Mouse (Mus musculus) brain, adult 2 months (tissue): ENCODE data around the gene Ciz1.
"Not testable (repeated sequence)": the region's sequence is repeated elsewhere in the genome, so short reads cannot be mapped to it uniquely, and the experiment has no call there.

Experiments
- DNase-seq: peaks from one replicate; pipeline ENCODE4 v3.0.0; 2011; ENCODE audit warnings: low read depth, low spot score

Gene Ciz1

DNA sequence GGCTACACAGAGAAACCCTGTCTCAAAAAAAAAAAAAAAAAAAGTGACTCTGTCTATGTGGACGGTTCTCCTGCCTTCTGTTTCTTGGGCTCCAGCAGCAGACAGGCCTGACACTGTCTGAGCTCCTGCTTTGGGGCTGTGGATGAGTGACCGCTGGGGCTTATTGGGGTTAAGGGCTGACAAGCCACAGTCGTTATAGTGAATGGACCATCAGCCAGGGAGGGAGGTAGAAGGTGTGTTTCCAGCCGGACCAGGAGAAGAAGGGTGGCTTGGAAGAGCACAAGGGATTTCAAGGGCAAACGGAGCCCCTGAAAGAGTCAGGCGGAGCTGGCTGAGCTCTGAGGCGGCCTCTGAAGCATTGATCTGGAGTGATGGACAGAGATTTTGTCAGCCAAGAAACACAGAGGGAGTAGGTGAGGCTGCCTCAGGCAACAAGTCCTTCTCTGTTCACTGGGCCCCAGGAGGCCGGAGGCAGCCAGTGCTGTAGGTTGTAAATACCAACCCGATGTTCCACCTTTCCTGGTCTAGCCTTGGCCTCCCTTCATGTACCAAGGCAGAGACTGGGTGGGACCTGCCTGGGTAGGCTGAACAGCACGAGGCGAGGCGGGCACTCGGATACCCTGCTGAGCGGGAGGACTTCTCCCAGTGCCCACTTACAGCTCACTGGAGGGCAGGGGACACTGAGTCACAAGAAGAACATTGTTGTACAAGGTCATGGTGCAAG, 7.4 kb upstream of the Ciz1 start:
- peak; percentile 37 for DNase-seq

DNA sequence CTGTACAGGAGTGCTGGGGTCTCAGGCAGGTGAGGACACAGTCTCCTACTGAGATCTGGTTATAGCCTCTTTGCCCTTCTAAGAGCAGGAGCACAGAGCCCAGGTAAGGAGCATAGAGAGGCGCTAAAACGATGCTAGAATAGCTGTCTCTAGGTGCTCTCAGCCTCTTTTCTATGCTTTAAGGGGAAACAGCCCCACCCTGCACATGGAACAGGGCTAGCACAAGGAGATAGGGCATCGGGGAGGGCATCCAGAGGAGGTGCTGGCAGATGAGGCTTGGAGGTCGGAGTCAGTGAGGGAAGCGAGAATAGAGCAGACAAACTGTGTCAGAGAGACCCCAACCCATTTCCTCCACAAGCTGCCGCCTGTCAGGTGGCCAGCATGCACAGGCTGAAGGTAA, 5.1 kb upstream of the Ciz1 start:
- no peak for DNase-seq

DNA sequence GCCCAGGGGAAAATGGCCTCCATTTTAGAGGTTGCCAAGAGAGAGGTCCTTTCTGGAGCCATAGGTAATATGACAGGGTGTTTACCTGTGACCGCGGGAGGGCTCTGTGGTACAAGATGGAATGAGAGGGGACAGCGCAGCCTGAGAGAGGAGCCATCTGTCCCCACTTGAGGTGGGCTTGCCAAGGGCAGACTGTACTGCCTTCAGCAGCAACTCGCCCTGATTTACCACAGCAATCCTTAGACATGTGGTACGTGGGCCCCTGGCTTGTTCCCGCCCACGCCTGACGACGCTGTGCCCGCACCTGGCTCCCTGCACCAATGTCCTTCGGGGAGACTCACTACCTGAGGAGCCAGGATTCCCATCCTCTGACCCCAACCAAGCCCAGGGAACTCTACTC, 3.8 kb upstream of the Ciz1 start:
- peak; percentile 91 for DNase-seq

DNA sequence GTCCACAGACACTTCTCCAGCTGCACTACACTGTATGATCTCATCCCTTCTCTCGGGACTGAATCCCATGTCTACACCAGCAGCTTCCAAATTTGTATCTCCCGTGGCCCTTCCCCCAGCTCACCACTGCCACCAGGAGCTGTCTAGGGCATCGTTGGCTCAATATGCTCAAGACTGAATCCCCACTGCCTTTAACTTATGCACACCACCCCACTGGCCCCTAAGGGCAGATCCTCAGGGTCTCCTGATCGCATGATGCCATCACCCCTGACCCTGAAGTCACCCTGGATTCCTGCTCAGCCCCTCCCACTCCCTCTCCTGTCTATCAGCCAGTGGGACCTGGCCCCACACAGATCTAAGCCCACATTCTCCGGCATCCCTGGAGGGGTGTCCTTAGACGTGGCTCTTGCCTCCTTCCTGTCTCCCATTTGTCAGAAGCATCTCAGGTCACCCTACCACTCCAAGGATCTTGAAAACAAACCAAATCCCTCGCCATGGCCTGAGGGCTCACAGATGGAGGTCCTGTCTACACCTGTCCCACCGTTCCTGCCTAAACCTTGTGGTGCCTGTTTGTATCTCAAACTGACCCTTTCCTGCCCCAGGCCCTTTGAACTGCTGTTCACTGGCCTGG, 2.4 kb upstream of the Ciz1 start:
- peak; percentile 85 for DNase-seq

DNA sequence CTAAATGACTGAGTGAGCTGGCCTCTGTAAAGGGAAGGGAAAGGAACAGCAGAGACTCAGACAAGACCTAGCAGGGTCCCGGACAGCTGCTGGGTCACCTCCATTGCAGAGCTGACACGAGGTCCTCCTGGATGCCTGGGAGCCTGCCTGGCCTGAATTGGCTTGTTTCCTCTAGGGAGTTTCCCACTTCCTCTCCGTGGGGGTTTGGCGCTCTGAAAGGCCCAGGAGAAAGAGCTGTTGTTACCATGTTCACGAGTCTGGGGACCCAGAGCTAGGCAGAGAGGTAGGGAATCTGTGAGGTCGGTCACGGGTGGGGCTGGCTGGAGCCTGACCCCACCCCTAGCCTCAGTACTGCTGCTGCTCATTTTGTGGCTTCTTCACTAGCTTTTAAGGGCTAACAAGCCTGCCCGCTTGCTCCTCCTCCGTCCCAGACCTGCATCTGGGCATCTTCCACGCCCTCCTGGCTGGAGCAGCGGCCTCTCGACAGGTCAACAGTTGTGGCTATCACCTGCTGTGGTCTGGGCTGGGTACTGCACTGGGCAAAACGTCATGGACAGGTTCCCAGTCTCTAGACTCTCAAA, 1.6 kb upstream of the Ciz1 start:
- peak; percentile 64 for DNase-seq

DNA sequence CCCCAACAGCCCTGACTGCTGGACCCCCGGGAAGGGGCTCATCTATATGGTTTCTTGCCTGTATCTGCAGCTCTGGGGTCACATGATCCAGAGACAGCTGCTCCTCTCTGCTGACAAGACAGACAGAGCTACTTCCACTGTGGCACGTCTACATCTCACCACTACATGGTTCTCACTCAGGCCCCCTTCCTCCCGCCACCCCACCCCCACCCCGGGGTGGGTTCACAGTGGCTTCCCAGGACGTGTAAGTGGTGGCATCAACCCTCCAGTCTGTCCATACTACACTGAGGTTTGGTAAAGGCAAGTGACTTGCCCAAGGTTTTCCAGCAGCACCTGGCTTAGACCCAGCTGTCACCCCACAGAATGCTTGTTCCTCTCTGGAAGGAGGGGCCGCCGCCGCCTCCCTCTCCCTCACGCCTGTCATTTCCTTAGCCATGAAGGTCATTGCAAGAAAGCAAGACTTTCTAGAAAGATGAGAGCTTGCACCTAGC, 611 bp upstream of the Ciz1 start:
- DNase-seq: peak; percentile 83

DNA sequence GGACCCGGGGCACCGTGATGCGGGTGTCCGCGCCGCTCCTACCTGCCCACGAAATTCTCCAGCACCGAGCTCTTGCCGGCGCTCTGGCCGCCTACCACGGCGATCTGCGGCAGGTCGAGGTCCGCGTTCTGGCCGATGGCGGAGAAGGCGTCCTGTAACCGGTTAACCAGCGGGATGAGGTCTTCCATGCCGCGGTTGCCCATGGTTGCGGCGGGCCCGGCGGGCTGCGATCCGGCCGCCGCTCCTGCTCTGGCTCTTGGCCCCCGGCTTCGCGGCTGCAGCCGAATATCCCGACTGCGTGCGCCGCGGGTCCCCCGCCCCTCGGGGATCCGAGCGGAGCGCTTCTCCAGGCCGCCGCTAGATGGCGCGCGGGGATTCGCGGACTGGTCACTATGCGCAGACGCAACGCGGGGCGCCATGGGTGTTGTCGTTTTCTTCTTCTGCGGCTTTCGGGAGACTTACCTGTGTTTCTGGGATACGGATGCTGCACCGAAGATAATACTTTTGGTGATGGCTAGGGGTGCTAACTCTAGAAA, 948 bp downstream of the Ciz1 start, which contains the start of gene Dnm1:
Gene Dnm1, minus strand, starts transcription at position 332 of the 536 bp plus-strand sequence.
- peak; percentile 95 for DNase-seq

DNA sequence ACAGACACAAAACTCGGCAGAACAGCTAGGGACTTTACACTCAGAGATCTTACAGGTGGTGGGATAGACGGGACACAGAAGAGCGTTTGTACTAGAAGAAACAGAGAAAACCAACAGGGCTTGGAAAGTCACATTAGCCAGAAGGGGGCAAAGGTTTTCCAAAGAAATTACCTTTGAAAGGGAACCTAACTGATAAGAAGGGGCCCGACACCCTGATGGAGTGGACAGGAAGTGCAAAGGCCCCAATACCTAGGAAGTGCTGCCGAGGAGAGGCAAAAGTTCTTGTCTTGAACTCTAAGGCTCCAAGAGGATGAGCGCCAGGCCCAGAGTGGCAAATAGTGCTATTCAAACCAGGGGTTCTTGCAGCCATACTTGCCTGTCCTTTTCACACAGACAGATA, 1.7 kb downstream of the Ciz1 start:
- no peak for DNase-seq

DNA sequence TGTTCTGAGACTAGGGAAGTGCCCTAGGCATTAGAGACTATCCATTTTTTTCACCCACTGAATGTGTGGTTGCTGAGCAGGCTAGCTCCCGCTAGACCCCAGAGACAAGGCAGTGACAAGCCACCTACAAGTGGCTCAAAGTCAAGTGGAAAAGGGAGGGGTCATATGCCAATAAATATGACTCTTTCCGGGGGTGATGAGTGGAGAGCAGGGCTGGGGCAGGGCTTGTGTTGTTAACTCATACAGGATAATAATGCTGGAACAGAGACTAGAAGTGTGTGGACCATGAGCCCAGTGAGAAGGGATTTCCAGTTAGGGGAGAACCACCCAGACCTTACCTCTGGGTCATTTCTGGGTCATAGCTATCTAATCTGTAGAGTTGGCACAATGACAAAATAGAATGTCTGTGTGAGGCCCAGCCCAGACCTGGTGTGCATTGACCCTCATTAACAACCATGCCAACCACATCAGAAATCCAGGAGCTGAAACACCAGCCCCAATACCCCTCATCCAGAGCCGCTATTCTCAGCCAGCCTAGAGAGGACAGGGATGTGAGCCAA, 2.3 kb downstream of the Ciz1 start:
- no peak for DNase-seq

DNA sequence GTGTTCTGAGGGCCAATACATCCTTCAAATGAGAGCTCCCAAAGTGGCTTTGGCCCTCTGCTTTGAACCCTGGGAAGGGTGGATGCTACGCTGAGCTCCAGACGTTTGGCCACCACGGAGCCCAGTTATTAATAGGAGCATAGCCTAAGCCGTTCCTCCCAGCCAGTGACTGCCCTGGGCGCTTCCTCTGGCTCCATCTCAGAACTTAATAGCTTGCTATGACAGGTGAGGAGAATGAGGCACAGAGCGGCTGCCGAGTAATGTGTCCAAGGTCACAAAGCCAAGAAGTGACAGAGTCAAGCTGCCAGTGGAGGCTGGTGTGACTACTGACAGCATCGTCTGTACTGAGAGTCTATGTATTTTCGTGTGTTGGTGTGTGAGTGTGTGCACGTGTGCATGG, 4.1 kb downstream of the Ciz1 start:
- DNase-seq: no peak

DNA sequence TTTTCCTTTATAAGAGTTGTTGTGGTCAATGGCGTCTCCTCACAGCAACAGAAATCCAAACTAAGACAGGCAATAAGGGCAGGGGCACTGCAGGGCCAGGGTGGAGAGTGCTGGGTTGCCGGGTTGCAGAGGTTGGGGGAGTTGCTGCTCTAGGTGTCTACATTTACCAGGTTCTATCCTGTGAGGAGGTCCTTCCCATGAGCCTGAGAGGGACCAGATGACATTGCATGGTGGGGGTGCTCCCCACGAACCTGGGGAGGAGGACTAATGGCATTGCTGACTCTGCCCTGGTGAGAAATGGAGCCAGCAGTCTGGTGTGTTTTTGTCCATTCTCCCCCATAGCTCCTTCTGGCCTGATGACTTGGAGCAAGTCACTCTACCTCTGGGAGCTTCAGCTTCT, 5.6 kb downstream of the Ciz1 start:
- no peak for DNase-seq

DNA sequence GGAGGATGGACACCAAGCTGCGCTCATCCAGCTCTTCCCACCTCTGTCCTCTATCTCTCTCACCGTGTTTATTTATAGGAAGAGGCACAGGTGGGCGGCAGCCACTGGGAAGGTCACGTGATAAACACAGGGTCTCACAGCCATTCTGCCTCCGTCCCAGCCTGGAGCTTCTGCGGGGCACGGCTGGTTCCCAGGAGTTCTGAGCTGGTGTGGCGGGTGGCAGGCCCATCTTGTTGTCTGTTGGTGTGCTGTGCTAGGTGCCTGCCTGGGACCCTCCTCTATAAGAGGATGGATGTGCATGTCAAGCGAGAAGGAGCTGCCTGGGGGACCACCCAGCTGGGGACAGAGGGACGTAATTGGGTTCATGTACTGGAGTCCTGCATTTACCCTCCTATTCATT, 6.3 kb downstream of the Ciz1 start:
- DNase-seq: no peak

DNA sequence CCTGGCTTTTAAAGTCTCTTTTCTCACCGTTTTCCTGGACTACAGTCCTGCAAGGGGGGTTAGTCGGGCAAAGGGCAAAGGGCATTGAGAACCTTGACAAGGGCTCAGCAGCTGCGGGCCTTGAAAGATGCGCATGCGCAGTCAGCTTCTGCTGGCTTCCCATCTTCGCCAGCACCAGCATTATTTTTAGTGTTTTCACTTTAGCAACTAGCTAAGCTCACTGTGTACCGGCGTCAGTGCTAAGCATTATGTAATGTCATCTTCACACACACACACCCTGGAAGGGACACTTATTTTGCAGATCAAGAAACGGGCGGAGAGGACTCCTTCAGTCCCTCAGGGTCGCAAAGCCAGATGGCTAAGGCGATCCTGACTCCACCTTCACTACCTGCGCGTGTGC, 8.6 kb downstream of the Ciz1 start:
- DNase-seq: peak; percentile 97

DNA sequence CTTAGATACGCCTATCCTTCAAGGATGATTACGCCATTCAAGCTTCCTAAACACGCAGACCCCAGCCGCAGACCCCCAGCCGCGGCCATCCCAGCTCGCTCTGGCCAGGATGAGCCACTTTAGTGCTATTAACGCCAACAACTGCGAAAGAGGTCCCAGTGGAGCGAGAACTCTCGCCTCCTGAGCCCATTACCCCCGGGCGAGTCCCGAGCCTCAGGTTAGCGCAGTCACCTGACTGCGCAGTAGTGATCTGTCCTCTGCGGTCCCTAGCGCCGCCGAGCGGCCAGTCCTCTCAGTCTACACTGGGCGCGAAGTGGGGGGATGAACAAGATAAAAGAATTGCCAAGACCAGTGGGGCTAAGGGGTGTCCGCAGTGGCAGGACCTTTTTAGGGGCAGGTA, 9.3 kb downstream of the Ciz1 start:
- DNase-seq: peak; percentile 90

DNA sequence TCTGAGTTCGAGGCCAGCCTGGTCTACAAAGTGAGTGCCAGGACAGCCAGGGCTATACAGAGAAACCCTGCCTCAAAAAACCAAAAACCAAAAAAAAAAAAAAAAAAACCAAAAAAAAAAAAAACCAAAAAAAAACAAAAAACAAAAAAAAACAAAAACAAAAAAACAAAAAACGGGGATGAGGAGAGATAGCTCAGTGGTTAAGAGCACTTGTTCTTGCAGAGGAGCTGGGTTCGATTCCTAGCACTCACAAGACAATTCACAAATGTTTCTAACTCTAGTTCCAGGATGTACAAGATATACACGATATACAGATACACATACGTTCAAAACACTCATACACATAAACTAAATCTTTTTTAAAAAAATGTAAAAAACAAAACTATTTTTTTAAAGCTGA, 10.1 kb downstream of the Ciz1 start:
- DNase-seq: not testable (repeated sequence)

DNA sequence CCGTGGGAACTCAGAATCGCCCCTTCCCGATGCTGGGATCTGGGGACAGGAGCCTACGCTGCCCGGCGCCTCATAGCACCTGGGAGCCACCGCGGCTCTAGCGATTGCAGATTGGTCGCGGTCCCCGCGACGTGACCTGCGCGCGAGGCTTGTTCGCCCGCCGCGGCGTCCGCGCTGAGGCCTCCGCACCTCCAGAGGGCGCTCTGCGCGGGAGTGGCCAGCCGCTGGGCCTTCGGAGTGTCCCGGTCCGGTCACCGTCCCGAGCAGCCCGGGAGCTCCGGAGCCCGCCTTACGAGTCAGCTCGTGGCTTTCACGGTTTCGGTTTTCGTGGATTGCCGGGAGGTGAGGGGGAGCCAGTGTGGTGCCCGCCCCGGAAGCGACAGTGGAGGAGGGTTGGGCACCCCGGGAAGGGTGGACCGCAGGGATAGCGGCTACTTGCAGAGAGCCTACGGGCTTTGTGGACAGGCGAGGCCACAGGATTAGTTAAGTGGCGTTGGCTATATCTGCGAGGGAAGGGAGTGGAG, 10.8 kb downstream of the Ciz1 start:
- peak; percentile 96 for DNase-seq

DNA sequence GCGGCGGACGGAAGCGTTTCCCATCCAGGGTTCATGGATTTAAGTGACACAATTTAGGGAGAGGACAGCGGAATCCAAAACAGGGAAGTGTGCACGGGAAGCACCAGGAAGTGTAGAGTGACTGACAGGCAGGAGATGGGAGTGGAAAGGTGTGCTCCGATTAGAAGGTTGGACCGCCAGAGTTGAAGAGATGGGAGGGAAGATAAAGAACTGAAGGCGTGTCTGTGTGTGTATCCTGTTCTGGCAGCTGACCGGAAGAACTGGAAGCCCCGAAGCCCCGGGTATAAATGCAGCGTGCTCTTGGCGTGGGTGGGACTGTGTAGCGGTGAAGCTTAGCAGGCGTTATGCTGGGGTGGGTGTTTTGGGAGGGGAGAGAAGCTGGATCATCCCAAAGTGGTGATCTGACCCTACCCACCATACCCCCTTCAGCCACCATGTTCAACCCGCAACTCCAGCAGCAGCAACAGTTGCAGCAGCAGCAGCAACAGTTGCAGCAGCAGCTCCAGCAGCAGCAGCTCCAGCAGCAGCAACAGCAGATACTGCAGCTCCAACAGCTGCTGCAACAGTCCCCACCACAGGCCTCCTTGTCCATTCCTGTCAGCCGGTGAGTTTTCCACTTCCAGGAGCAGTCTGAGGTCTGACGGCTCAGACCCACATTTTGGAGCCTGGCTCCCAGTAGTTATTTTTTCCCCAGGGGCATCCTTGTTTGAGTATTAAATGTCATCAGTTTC, 11.4 kb downstream of the Ciz1 start:
- peak; percentile 80 for DNase-seq

DNA sequence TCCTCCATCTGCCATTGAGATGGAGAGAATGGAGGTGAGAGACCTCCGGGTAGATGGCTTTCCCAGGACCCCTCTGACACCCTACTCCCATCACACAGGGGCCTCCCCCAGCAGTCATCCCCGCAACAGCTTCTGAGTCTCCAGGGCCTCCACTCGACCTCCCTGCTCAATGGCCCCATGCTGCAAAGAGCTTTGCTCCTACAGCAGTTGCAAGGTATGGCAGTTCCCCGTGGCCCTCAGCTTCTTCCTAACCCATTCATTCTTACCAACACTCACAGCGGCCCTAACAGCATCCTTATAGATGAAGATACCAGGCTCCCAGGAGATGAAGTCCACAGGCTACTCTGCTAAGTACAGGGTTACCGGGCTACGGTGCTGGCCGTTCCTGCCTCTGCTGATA, 12.0 kb downstream of the Ciz1 start:
- DNase-seq: no peak

DNA sequence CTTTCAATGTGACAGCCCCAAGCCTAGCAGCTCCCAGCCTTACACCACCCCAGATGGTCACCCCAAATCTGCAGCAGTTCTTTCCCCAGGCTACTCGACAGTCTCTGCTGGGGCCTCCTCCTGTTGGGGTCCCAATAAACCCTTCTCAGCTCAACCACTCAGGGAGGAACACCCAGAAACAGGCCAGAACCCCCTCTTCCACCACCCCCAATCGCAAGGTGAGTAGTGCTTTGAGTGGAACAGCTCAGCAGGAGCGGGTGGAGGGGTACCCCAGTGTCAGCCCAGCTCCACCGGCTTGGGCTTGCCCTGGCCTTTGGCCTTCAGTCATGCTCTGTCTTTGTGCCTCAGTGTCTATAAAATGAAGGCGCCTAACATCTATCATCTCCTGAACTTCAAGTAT, 15.2 kb downstream of the Ciz1 start:
- no peak for DNase-seq

DNA sequence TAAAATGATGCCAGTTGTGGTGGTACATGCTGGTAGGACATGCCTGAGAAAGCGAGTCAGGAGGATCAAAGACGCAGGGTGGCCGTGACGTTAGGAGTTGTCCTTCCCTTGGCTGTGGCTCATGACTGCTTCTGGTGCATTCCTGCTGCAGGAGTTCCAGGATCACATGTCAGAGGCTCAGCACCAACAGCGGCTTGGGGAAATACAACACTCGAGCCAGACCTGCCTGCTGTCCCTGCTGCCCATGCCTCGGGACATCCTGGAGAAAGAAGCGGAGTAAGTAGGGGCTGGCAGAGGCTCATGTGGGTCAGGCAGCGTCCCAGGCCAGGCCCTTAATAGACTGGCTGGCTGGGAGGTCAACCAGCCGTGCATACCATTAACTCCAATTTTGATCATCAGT, 22.1 kb downstream of the Ciz1 start:
- no peak for DNase-seq

DNA sequence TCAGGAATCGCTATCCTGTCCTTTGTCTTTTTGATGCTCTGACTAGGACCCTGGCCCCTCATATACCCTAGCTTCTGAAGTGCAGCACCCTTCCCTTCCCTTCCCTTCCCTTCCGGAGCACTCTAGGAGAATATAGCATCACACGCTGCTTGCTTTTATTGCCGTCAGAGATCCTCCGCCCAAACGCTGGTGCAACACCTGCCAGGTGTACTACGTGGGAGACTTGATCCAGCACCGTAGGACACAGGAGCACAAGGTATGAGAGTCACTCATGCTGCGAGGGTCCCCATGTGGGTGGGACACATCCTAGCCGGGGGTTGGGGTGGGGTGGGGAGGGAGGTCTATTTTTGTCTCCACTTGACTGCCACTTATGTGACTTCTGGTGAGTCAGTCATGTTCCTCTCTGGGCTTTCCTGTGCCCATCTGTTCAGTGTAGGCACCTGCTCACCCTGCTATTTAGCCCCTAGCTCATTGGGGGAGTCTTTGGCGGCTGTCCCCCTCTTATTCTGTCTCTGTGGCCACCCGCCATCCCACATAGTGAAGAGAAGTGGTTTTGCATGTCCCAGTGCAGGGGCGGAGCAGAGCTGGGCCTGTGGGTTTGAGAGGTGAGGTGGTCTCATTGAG, 23.3 kb downstream of the Ciz1 start:
- peak; percentile 74 for DNase-seq
